Mouse (Mus musculus): ENCODE measurements at regions not wholly inside any gene's neighbourhood (a gene's known extent, or its start where the extent isn't known, plus 50 kb on each side); places are given as distances from the start of the nearest gene placed in this dataset.

DNA sequence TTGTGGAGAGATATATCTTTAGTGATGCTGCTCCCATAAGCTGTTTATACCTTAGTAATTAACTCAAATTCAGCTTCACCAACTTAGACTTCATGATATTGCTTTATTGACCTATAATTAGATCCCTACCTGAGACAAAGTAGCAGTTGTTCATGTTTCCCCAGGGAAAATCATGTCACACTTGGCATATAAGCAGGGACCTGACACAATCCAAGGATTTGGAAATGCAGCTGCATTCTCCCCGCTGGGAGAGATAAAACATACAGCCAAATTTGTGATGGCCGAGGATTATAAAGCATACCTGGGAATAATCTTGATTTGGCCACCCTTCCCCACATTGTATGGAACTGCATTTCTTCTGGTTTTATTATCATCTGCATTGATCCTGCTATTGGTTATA, 55.6 kb upstream of the Tmc1 start:
- DNase-seq = no peak

DNA sequence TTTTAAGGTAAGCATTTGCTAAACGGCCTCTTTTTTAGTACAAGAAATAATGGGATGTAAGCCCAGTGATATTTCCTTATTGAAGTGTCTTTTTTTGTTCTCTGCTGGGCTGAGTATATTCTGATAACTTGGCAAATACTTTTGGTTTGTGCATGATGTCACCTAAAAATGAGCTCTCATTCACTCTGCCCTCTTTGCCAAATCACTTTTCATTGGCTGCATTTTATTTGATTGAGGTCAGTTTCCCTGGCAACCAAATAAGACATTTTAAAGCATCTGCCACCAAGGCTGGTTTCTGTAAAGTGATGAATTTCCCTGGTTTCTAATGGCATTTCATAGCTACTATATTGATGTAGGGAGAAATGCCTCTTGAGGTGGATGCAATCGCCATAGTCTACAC, 50.4 kb upstream of the Tmc1 start:
- DNase-seq = no peak
